Mouse (Mus musculus) liver, embryonic 12.5 days (tissue): ENCODE measurements around the gene Spns3. TPM values are rescaled to one million over a fixed set of nuclear protein-coding genes. Genes with fewer than 3 reads are reported as not detected.

Source experiments
- ATAC-seq: fragments of 200-750 bp; cut with Nextera tagmentation; 2 replicates; pipeline ENCODE4 v1.8.0; 2017; ENCODE audit warnings: moderate number of reproducible peaks, mild to moderate bottlenecking, moderate library complexity
- H3K27ac ChIP-seq: fragments of 300-500 bp; sonication (generic); 2 replicates; pipeline ENCODE4 v1.5.1; 2016; ENCODE audit warnings: mild to moderate bottlenecking
- H3K27me3 ChIP-seq: fragments of 300-500 bp; sonication (generic); replicated peaks from 2 replicates; pipeline ENCODE4 v1.6.1; 2016; ENCODE audit warnings: mild to moderate bottlenecking, moderate library complexity
- H3K36me3 ChIP-seq: fragments of 300-500 bp; sonication (generic); 2 replicates; pipeline ENCODE4 v1.6.1; 2016; ENCODE audit warnings: mild to moderate bottlenecking, moderate library complexity
- H3K4me1 ChIP-seq: fragments of 300-500 bp; sonication (generic); 2 replicates; pipeline ENCODE4 v1.6.1; 2016
- H3K4me2 ChIP-seq: fragments of 300-500 bp; sonication (generic); 2 replicates; pipeline ENCODE4 v1.6.1; 2016; ENCODE audit warnings: mild to moderate bottlenecking, moderate library complexity
- H3K4me3 ChIP-seq: fragments of 300-500 bp; sonication (generic); 2 replicates; pipeline ENCODE4 v1.5.1; 2016; ENCODE audit warnings: mild to moderate bottlenecking, moderate library complexity
- H3K9ac ChIP-seq: fragments of 300-500 bp; sonication (generic); 2 replicates; pipeline ENCODE4 v1.6.1; 2016; ENCODE audit warnings: mild to moderate bottlenecking, moderate library complexity
- H3K9me3 ChIP-seq: fragments of 300-500 bp; sonication (generic); replicated peaks from 2 replicates; pipeline ENCODE4 v1.6.1; 2016; ENCODE audit warnings: mild to moderate bottlenecking, moderate library complexity
- WGBS: fragments of 180-500 bp; shearing (Covaris S2); methylation state at CpG from one replicate; pipeline ENCODE4 v1.1.7; 2016; ENCODE audit not compliant: insufficient replicate concordance; 5-methylcytosine and 5-hydroxymethylcytosine counted together
- polyA plus RNA-seq: library from polyadenylated mRNA; unstranded; fragments of >200 nt; fragmentation: Nextera tagmentation; extraction: Ambion mirVana; gene quantifications from 2 replicates; pipeline ENCODE4 v1.2.1, GENCODE M21; 2016

Spns3 gene
- polyA plus RNA-seq, 1 experiment from 2014 or later = 1.8 TPM

GRCm38 (mm10) chr11:72464821-72465220 lies 85.5 kb downstream of the Spns3 start:
- WGBS = 84% methylated on average over 3 of the region's 3 CpGs
- Histone ChIP-seq H3K9me3 (no peaks in the 10 kb centered on the region), H3K27ac (no peak overlapping the region), H3K27me3 (no peaks in the 10 kb centered on the region), H3K36me3 (peaks cover 39% of the 10 kb centered on the region), H3K4me3 (no peak overlapping the region), H3K9ac (no peak overlapping the region), H3K4me1 (peaks cover 67% of the 10 kb centered on the region), H3K4me2 (no peak overlapping the region)
- no peak for ATAC-seq

- Histone ChIP-seq H3K9ac (no peak overlapping the region), H3K4me3 (no peak overlapping the region), H3K4me1 (peaks cover 66% of the 10 kb centered on the region), H3K9me3 (no peaks in the 10 kb centered on the region), H3K27me3 (no peaks in the 10 kb centered on the region), H3K4me2 (no peak overlapping the region), H3K27ac (no peak overlapping the region), H3K36me3 (peaks cover 53% of the 10 kb centered on the region)
- 51% methylated on average over 5 of the region's 5 CpGs for WGBS
- ATAC-seq = no peak
These were observed 88.8 kb downstream of the Spns3 start for GRCm38 (mm10) chr11:72461500-72461981.

- peak overlapping the region; percentile 67 for H3K27ac ChIP-seq
- H3K9ac ChIP-seq = no peak overlapping the region
- H3K36me3 ChIP-seq = peaks cover 55% of the 10 kb centered on the region
- WGBS = 25% methylated on average over 3 of the region's 3 CpGs
- H3K4me1 ChIP-seq = peaks cover 63% of the 10 kb centered on the region
- no peaks in the 10 kb centered on the region for H3K9me3 ChIP-seq
- no peaks in the 10 kb centered on the region for H3K27me3 ChIP-seq
- 0 out of 2 replicates have a peak overlapping the region, but pooled peaks have one; percentile 0 for H3K4me3 ChIP-seq
- H3K4me2 ChIP-seq = peak overlapping the region; percentile 5; the same call in 1 of the 2 replicates
- ATAC-seq = peak; percentile 52
These were observed 91.8 kb downstream of the Spns3 start for GRCm38 (mm10) chr11:72458502-72458901.

GRCm38 (mm10) chr11:72457995-72458496 lies 92.3 kb downstream of the Spns3 start:
- Histone ChIP-seq H3K4me3 (0 out of 2 replicates have a peak overlapping the region, but pooled peaks have one; percentile 0), H3K27me3 (no peaks in the 10 kb centered on the region), H3K4me2 (peak overlapping the region; percentile 5; the same call in 1 of the 2 replicates), H3K27ac (peak overlapping the region; percentile 67), H3K4me1 (peaks cover 63% of the 10 kb centered on the region), H3K9me3 (no peaks in the 10 kb centered on the region), H3K9ac (no peak overlapping the region), H3K36me3 (peaks cover 55% of the 10 kb centered on the region)
- WGBS = 51% methylated on average over 12 of the region's 12 CpGs
- peak; percentile 64 for ATAC-seq

- Histone ChIP-seq H3K4me2 (no peak overlapping the region), H3K9ac (no peak overlapping the region), H3K4me3 (no peak overlapping the region), H3K36me3 (peaks cover 60% of the 10 kb centered on the region), H3K27ac (no peak overlapping the region), H3K27me3 (no peaks in the 10 kb centered on the region), H3K4me1 (peaks cover 51% of the 10 kb centered on the region), H3K9me3 (no peaks in the 10 kb centered on the region)
- 84% methylated on average over 5 of the region's 5 CpGs for WGBS
- ATAC-seq = no peak
These were observed 94.6 kb downstream of the Spns3 start for GRCm38 (mm10) chr11:72455694-72456093.

GRCm38 (mm10) chr11:72453105-72453953 lies 97.0 kb downstream of the Spns3 start:
- ATAC-seq = no peak
- no peak overlapping the region for H3K4me3 ChIP-seq

GRCm38 (mm10) chr11:72452140-72452665 lies 98.1 kb downstream of the Spns3 start:
- Histone ChIP-seq H3K4me2 (no peak overlapping the region), H3K4me3 (no peak overlapping the region), H3K9ac (no peak overlapping the region), H3K36me3 (peaks cover 84% of the 10 kb centered on the region), H3K4me1 (peaks cover 20% of the 10 kb centered on the region; the same call in 1 of the 2 replicates), H3K27ac (no peak overlapping the region), H3K9me3 (no peaks in the 10 kb centered on the region), H3K27me3 (no peaks in the 10 kb centered on the region)
- ATAC-seq = no peak
- 70% methylated on average over 3 of the region's 3 CpGs for WGBS

More at GRCm38 (mm10) chr11:72453105-72453953, 97.0 kb downstream of the Spns3 start:
- Histone ChIP-seq H3K27ac (no peak overlapping the region), H3K4me1 (peaks cover 32% of the 10 kb centered on the region), H3K9me3 (no peaks in the 10 kb centered on the region), H3K27me3 (no peaks in the 10 kb centered on the region), H3K36me3 (peaks cover 77% of the 10 kb centered on the region), H3K4me2 (no peak overlapping the region), H3K9ac (no peak overlapping the region)
- 71% methylated on average over 15 of the region's 15 CpGs for WGBS

- Histone ChIP-seq H3K36me3 (peaks cover 100% of the 10 kb centered on the region), H3K4me1 (peaks cover 26% of the 10 kb centered on the region), H3K4me2 (no peak overlapping the region), H3K9me3 (no peaks in the 10 kb centered on the region), H3K9ac (no peak overlapping the region), H3K4me3 (no peak overlapping the region), H3K27me3 (no peaks in the 10 kb centered on the region), H3K27ac (no peak overlapping the region)
- 69% methylated on average over 8 of the region's 8 CpGs for WGBS
- no peak for ATAC-seq
These were observed 102.8 kb downstream of the Spns3 start for GRCm38 (mm10) chr11:72447475-72447874.

- H3K9me3 ChIP-seq = no peaks in the 10 kb centered on the region
- WGBS = 79% methylated on average over 6 of the region's 6 CpGs
- H3K36me3 ChIP-seq = peaks cover 94% of the 10 kb centered on the region
- ATAC-seq = no peak
- H3K27ac ChIP-seq = no peak overlapping the region
- H3K27me3 ChIP-seq = no peaks in the 10 kb centered on the region
- no peak overlapping the region for H3K9ac ChIP-seq
- H3K4me3 ChIP-seq = no peak overlapping the region
- peaks cover 36% of the 10 kb centered on the region for H3K4me1 ChIP-seq
- H3K4me2 ChIP-seq = no peak overlapping the region
These were observed 103.8 kb downstream of the Spns3 start for GRCm38 (mm10) chr11:72446311-72447105.
